Mouse (Mus musculus): Measurements from ENCODE around the gene Fam183b.
"Not testable (repeated sequence)": the region's sequence is repeated elsewhere in the genome, so short reads cannot be mapped to it uniquely, and the experiment has no call there.

- TF ChIP-seq CTCF (conservative IDR thresholded peaks at IDR 0.05; ENCODE audit: insufficient read depth, insufficient read length, low read depth, low read length); POLR2A (IDR thresholded peaks at IDR 0.05; ENCODE audit: low read depth, low read length): not testable (repeated sequence)
Measured at GRCm38 (mm10) chr11:58814700-58815099, 12.9 kb upstream of the Fam183b start, which contains the start of gene Olfr313.
